Mouse (Mus musculus): ENCODE measurements around the gene Epb41l1. TPM values are rescaled to one million over a fixed set of nuclear protein-coding genes. Genes with fewer than 3 reads are reported as not detected.

The Epb41l1 gene
- polyA plus RNA-seq, 1 experiment from 2014 or later, result 4.4 TPM

DNA sequence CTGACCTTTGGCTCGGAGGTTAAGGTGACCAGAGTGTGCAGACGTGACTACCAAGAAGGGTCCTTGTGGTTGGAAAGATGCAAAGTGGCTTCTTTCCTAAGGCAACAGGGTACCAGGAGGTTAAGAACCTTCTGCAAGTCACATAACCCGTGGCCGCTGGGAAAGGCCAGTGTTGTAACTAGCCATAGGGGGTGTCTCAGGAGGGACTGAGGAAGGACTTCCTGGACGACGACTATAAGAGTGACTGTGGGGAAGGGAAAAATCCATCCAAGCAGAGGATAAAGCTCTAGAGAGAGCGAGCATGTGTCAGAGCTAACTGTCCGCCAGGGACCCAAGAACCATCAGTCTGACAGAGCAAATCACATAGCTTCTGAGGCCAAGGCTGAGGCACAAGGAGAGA lies 48.8 kb downstream of the Epb41l1 start:
- Histone ChIP-seq H3K4me2 (no peak overlapping the region), H3K4me1 (peaks cover 9% of the 10 kb centered on the region), H3K27ac (no peak overlapping the region), H3K9ac (no peak overlapping the region), H3K4me3 (replicated peaks) (no peak overlapping the region), H3K27me3 (peaks cover 2% of the 10 kb centered on the region; the same call in 1 of the 2 replicates), H3K36me3 (replicated peaks) (no peaks in the 10 kb centered on the region), H3K9me3 (no peaks in the 10 kb centered on the region)
- ATAC-seq (ENCODE audit: low FRiP score), result no peak
- 76% methylated on average over 8 of the region's 8 CpGs for WGBS

DNA sequence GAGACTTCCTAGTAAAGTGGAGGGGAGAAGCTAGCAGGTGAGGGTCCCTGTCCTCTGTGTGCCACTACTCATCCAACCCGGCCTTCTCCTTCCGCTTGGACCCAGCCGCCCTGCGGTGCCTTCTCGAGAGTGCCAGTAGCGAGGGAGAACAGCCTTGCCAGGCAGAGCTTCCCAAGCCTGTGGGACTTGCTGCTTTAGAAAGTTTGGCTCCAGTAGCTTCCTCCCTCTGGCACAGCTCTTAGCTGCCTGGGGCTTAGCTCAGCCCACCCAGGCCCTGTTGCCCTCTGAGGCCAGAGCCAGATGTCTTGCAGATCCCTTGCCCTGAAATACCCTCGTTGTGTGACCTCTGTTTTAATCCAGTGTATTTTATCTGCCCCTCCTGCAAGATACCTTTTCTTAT lies 50.2 kb downstream of the Epb41l1 start:
- peaks cover 18% of the 10 kb centered on the region for H3K4me1 ChIP-seq
- ATAC-seq (ENCODE audit: low FRiP score), result no peak
- H3K9ac ChIP-seq, result no peak overlapping the region
- H3K4me3 ChIP-seq (replicated peaks), result no peak overlapping the region
- no peaks in the 10 kb centered on the region for H3K9me3 ChIP-seq
- H3K36me3 ChIP-seq (replicated peaks), result no peaks in the 10 kb centered on the region
- no peak overlapping the region for H3K4me2 ChIP-seq
- H3K27me3 ChIP-seq, result peaks cover 6% of the 10 kb centered on the region; the same call in 1 of the 2 replicates
- H3K27ac ChIP-seq, result no peak overlapping the region
- 86% methylated on average over 7 of the region's 7 CpGs for WGBS

DNA sequence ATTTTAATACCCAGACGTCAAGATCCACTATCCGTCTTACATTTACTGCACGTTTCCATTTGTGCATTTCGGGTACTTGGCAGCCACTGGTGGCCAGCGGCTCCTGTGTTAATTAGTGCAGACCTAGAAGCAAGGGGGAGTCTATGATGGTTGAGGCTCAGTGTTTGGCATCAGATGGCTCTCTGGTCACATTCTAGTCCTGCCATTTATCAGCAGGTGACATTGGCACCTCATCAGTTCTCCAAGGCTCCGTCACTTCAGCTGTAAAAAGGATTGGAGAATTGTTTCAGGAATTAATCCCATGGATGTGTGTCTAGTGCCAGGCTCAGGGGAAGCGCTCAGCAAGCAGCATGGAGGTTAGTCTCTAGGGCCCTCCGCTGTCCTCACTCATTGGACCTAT lies 51.6 kb downstream of the Epb41l1 start:
- Histone ChIP-seq H3K27me3 (0 out of 2 replicates have a peak, but pooled peaks cover 6% of the 10 kb centered on the region), H3K4me2 (no peak overlapping the region), H3K9ac (no peak overlapping the region), H3K4me1 (peaks cover 31% of the 10 kb centered on the region), H3K27ac (no peak overlapping the region), H3K4me3 (replicated peaks) (no peak overlapping the region), H3K36me3 (replicated peaks) (no peaks in the 10 kb centered on the region), H3K9me3 (no peaks in the 10 kb centered on the region)
- WGBS, result 85% methylated on average over 8 of the region's 8 CpGs
- no peak for ATAC-seq (ENCODE audit: low FRiP score)

DNA sequence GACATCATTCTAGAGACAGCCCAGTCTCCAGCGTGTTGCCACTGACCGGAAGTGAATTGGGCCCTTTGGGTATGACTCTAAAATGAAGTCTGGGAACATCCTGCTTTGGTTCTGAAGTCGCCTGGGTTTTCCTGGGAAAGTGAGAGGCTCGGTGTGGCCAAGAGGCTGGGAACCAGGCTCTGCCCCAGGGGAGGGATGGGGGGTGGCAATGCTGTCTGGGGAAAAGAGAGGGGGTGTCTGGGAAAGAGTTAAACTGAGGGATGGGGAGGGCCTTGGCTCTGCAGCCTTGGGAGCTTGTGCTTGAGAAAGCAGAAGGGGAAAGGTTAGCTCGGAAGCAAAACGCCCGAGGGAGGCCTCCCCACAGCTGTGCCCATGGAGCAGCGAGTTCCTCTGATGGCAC lies 53.0 kb downstream of the Epb41l1 start:
- ATAC-seq (ENCODE audit: low FRiP score), result no peak
- Histone ChIP-seq H3K9me3 (no peaks in the 10 kb centered on the region), H3K27me3 (0 out of 2 replicates have a peak, but pooled peaks cover 6% of the 10 kb centered on the region), H3K4me2 (no peak overlapping the region), H3K36me3 (replicated peaks) (no peaks in the 10 kb centered on the region), H3K4me3 (replicated peaks) (no peak overlapping the region), H3K4me1 (peaks cover 34% of the 10 kb centered on the region), H3K9ac (no peak overlapping the region), H3K27ac (no peak overlapping the region)
- WGBS, result 79% methylated on average over 8 of the region's 8 CpGs

DNA sequence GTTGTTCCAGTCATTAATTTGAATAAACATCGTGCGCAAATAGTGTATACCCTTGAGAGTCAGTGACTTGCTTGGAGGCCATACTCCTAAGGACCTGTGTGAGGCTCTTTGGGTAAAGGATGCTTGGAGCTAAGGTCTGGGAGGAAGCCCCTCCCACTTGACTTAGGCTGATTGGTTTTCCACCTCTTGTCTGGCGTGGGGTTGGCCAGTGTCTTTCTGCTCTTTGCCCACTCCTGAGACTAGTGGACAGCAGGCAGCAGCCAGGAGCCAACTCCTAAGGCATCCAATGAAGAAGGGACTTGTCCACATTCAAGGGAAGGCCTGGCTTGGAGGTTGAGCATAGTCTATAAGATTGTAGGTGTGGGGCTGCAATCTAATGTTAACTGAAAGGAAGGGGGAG lies 53.4 kb downstream of the Epb41l1 start:
- no peaks in the 10 kb centered on the region for H3K9me3 ChIP-seq
- 0 out of 2 replicates have a peak overlapping the region, but pooled peaks have one; percentile 21 for H3K9ac ChIP-seq
- H3K4me1 ChIP-seq, result peaks cover 34% of the 10 kb centered on the region
- ATAC-seq (ENCODE audit: low FRiP score), result no peak
- 61% methylated on average over 3 of the region's 3 CpGs for WGBS
- H3K4me2 ChIP-seq, result 0 out of 2 replicates have a peak overlapping the region, but pooled peaks have one; percentile 98
- 0 out of 2 replicates have a peak, but pooled peaks cover 6% of the 10 kb centered on the region for H3K27me3 ChIP-seq
- H3K36me3 ChIP-seq (replicated peaks), result no peaks in the 10 kb centered on the region
- no peak overlapping the region for H3K27ac ChIP-seq
- H3K4me3 ChIP-seq (replicated peaks), result no peak overlapping the region

DNA sequence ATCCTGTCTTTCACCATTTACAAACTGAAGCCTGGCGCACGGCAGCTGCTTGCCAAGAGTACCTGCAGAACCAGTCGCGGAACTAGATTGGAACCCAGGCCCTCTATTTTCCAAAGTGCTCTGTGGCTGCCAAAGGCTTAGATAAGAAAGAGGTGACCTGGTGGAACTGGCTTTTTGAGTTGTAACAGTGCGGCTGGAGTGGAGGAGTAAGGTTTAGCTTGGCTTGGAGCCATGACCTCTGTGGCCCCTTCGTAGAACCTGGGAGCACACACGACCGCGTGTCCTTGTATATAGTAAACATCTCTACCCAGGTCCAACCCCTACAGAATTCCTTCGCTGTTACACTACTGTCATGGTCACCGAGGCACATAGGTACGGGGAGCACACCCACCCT lies 54.2 kb downstream of the Epb41l1 start:
- WGBS, result 34% methylated on average over 12 of the region's 12 CpGs
- peak overlapping the region; percentile 69; the same call in 1 of the 2 replicates for H3K27ac ChIP-seq
- peaks cover 36% of the 10 kb centered on the region for H3K4me1 ChIP-seq
- H3K4me2 ChIP-seq, result peak overlapping the region; percentile 98
- ATAC-seq (ENCODE audit: low FRiP score), result peak; percentile 37; the same call in 1 of the 2 replicates
- no peaks in the 10 kb centered on the region for H3K36me3 ChIP-seq (replicated peaks)
- H3K9ac ChIP-seq, result peak overlapping the region; percentile 88
- no peaks in the 10 kb centered on the region for H3K9me3 ChIP-seq
- 0 out of 2 replicates have a peak, but pooled peaks cover 6% of the 10 kb centered on the region for H3K27me3 ChIP-seq
- peak overlapping the region; percentile 67 for H3K4me3 ChIP-seq (replicated peaks)

DNA sequence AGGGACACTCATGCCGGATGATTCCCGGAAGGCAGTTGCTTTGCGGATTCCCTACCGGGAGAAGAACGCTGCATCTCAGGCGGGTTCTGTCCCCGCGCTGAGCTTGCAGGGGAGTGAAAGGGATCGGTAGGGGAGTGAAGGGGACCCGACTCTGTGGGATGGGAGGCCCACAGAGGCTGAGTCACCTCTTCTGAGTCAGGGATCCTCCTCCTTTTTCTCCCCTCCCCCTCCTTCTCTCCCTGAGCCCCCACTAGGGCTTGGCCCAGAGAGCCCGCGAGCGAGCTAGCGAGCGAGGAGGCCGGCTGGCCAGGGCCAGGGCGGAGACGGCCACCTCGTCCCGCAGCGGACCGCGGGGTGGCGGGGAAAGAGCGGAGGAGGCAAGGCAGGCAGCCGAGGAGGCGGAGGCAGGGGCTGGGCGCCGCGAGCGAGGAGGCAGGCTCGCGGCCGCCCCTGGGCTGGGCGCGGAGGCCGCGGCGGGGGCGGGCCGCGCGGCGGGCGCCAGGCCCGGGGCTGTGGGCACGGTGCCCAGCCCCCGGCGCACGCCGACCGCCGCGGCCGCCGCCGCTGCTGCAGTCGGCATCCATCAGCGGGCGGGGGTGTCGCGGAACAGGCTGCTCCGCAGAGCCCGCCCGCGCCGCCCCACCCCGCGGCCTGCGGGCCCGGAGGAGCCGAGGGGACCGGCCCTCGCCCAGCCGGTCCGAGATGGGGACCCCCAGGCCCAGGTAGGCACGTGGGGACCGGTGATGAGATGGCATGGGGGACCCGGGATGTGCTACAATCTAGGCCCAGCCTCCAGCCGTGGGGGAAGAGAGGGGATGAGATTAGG lies 54.8 kb downstream of the Epb41l1 start:
- peak overlapping the region; percentile 88 for H3K9ac ChIP-seq
- WGBS, result under 1% methylated on average over 54 of the region's 80 CpGs
- peak overlapping the region; percentile 98 for H3K4me2 ChIP-seq
- 0 out of 2 replicates have a peak, but pooled peaks cover 6% of the 10 kb centered on the region for H3K27me3 ChIP-seq
- H3K36me3 ChIP-seq (replicated peaks), result no peaks in the 10 kb centered on the region
- peaks cover 36% of the 10 kb centered on the region for H3K4me1 ChIP-seq
- H3K27ac ChIP-seq, result peak overlapping the region; percentile 69
- no peaks in the 10 kb centered on the region for H3K9me3 ChIP-seq
- H3K4me3 ChIP-seq (replicated peaks), result peak overlapping the region; percentile 67
- peak; percentile 79 for ATAC-seq (ENCODE audit: low FRiP score)

DNA sequence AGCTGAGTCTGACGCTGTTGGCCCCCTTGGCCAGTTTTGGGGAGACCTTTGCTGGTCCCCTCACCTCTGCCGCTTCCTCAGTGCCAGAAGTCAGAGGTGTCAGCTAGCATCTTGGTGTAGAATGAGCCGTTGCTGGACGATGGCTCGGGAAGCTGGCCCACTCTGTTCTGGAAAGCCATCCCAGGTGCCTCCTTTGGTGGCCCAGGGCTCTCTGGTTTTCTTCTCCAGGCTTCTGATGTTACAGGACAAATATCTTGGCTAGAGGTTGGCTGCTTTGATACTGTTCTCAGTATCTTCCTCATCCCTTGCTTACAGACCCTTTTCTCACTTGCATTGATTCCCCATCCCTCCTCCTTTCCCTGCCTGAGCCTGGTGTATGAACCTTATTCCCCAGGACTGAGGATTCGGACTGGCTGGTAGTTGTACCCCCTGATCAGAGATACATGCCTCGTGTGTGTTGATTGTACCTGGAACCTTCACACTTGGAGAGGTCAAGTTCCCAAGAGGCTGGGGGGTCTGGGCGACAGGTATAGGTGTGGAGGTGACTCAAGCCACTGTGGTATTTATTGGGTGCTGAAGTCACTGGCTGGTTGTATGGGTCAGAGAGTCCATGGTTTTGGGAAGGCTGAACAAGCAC lies 55.5 kb downstream of the Epb41l1 start:
- Histone ChIP-seq H3K4me3 (replicated peaks) (peak overlapping the region; percentile 67), H3K36me3 (replicated peaks) (no peaks in the 10 kb centered on the region), H3K27me3 (0 out of 2 replicates have a peak, but pooled peaks cover 6% of the 10 kb centered on the region), H3K4me1 (peaks cover 36% of the 10 kb centered on the region), H3K27ac (0 out of 2 replicates have a peak overlapping the region, but pooled peaks have one; percentile 59), H3K4me2 (peak overlapping the region; percentile 98), H3K9me3 (no peaks in the 10 kb centered on the region), H3K9ac (peak overlapping the region; percentile 88)
- WGBS, result 20% methylated on average over 8 of the region's 8 CpGs
- peak; percentile 17; the same call in 1 of the 2 replicates for ATAC-seq (ENCODE audit: low FRiP score)

DNA sequence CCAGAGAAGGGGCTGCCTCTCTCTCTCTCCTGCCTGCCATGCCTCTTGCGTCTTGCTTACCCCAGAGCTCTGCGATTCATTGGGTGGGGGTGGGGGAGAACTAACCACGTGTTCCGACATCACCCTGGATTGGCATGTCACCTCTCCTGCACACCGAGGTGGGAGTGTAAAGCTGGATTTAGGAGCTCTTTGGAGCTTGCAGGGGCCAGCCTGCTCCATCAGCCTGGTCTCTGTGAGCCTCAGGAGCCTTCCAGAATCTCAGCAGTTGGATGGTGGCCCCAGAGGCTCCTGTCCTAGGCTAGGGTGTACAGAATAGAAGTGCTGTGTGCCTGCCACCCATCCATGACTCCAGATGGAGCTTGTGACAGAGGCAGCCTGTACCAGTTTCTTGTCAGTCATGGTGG lies 56.0 kb downstream of the Epb41l1 start:
- WGBS, result 45% methylated on average over 5 of the region's 5 CpGs
- H3K9ac ChIP-seq, result 0 out of 2 replicates have a peak overlapping the region, but pooled peaks have one; percentile 1
- peaks cover 36% of the 10 kb centered on the region for H3K4me1 ChIP-seq
- no peaks in the 10 kb centered on the region for H3K36me3 ChIP-seq (replicated peaks)
- H3K4me2 ChIP-seq, result peak overlapping the region; percentile 98
- no peak for ATAC-seq (ENCODE audit: low FRiP score)
- peak overlapping the region; percentile 67; the same call in 1 of the 2 replicates for H3K4me3 ChIP-seq (replicated peaks)
- 0 out of 2 replicates have a peak, but pooled peaks cover 6% of the 10 kb centered on the region for H3K27me3 ChIP-seq
- H3K9me3 ChIP-seq, result no peaks in the 10 kb centered on the region
- H3K27ac ChIP-seq, result peak overlapping the region; percentile 25; the same call in 1 of the 2 replicates

DNA sequence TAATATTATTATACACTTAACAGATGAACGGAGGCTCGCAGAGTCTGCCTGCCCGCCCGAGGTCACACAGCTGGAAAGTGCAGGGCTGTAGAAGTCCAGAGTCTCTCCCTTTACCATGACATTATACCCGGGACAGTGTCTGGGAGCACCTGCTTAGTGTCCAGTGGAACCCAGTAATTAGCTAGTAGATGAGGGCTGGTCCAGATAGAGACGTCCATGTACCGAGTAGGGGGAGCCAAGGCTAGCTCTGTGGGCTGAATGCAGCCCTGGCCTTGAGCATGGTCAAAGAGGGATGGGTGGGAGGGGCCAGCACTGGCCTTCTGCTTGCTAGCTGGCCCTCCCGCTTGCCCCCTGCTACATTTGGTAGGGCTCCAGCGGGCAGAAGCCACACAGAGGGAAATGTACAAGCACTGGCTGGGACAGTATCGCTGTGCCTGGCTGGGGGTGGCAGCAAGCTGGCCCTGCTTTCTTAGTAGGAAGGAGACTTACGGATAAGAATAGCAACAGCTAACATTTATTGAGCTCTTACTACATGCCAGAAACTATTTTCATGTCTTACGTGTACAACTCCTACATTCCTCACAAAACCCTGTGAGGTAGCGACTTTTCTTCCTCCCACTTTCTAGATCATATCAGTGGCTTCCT lies 57.5 kb downstream of the Epb41l1 start:
- no peak overlapping the region for H3K4me3 ChIP-seq (replicated peaks)
- ATAC-seq (ENCODE audit: low FRiP score), result no peak
- no peaks in the 10 kb centered on the region for H3K36me3 ChIP-seq (replicated peaks)
- no peak overlapping the region for H3K4me2 ChIP-seq
- H3K4me1 ChIP-seq, result peaks cover 36% of the 10 kb centered on the region
- no peak overlapping the region for H3K9ac ChIP-seq
- 85% methylated on average over 13 of the region's 13 CpGs for WGBS
- H3K27ac ChIP-seq, result no peak overlapping the region
- 0 out of 2 replicates have a peak, but pooled peaks cover 6% of the 10 kb centered on the region for H3K27me3 ChIP-seq
- no peaks in the 10 kb centered on the region for H3K9me3 ChIP-seq

DNA sequence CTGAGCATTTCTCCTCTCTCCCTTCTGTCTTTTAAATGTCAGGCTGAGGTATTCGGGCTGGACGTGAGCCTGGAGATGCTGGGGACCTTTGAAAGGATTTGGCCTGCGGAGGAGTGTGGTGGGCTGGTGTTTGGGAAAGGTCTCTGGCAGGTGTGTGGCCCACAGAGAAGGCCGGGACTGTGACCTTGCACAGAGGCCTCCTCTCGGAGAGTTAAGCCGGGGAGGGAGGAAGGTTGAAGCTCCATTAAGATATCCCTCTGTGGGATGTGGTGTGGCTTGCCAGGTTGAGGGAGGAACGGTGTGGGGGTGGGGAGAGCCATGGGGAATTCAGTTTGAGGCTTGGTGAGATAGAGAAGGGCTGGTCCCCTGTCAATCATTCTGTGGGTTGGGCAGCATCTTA lies 59.1 kb downstream of the Epb41l1 start:
- Histone ChIP-seq H3K4me3 (replicated peaks) (no peak overlapping the region), H3K4me1 (peaks cover 25% of the 10 kb centered on the region), H3K36me3 (replicated peaks) (no peaks in the 10 kb centered on the region; the same call in 1 of the 2 replicates), H3K9me3 (0 out of 2 replicates have a peak, but pooled peaks cover 6% of the 10 kb centered on the region), H3K27me3 (0 out of 2 replicates have a peak, but pooled peaks cover 1% of the 10 kb centered on the region), H3K9ac (no peak overlapping the region), H3K4me2 (no peak overlapping the region), H3K27ac (no peak overlapping the region)
- 74% methylated on average over 7 of the region's 7 CpGs for WGBS
- no peak for ATAC-seq (ENCODE audit: low FRiP score)

DNA sequence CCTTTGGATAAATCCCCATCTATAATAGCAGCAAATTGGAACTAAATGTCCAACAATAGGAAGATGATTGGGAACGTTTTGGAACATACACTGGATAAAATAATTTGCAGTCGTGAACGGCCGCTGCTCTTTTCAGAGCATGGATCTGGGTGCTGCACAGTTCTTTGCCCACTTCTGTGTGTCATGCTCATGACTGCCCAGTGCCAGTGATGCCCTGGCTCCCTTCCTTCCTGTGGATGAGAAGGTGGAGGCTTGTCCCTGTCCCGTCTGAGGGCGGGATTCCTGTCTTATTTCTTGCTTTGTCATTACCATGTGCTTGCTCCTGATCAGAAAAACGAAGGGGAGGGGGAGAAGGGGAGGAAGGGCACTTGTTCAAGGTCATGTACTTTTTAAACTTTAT lies 59.6 kb downstream of the Epb41l1 start:
- Histone ChIP-seq H3K27me3 (no peaks in the 10 kb centered on the region), H3K9ac (no peak overlapping the region), H3K4me2 (no peak overlapping the region), H3K36me3 (replicated peaks) (no peaks in the 10 kb centered on the region; the same call in 1 of the 2 replicates), H3K4me1 (peaks cover 21% of the 10 kb centered on the region), H3K9me3 (0 out of 2 replicates have a peak, but pooled peaks cover 6% of the 10 kb centered on the region), H3K4me3 (replicated peaks) (no peak overlapping the region), H3K27ac (no peak overlapping the region)
- no peak for ATAC-seq (ENCODE audit: low FRiP score)
- WGBS, result 78% methylated on average over 7 of the region's 7 CpGs
